Mouse (Mus musculus) bone marrow, adult 2 months (tissue): Measurements from ENCODE around the gene Fktn. TPM values are rescaled to one million over a fixed set of nuclear protein-coding genes. Genes with fewer than 3 reads are reported as not detected.
"Not testable (repeated sequence)": the region's sequence is repeated elsewhere in the genome, so short reads cannot be mapped to it uniquely, and the experiment has no call there.

Experiments used
- H3K27ac ChIP-seq: fragments of 200-500 bp; 2 replicates; pipeline ENCODE4 v1.5.1; 2012; ENCODE audit warnings: low read depth, mild to moderate bottlenecking, control low read depth, inconsistent platforms, low read length; ENCODE audit not compliant: control insufficient read depth, poor library complexity, insufficient read depth
- H3K4me1 ChIP-seq: fragments of 200-500 bp; 2 replicates; pipeline ENCODE4 v1.6.1; 2011; ENCODE audit warnings: low read length; ENCODE audit not compliant: control insufficient read depth, insufficient read depth
- H3K4me3 ChIP-seq: fragments of 200-500 bp; replicated peaks from 2 replicates; pipeline ENCODE3; 2011; ENCODE audit warnings: mild to moderate bottlenecking, low read depth, low read length, control low read depth; ENCODE audit not compliant: control insufficient read depth
- CTCF ChIP-seq: fragments of 200-500 bp; IDR thresholded peaks from 2 replicates; pipeline ENCODE4 v1.5.1; 2011; ENCODE audit warnings: low read length, control low read depth; ENCODE audit not compliant: control insufficient read depth, insufficient read depth
- POLR2A ChIP-seq: fragments of 200-500 bp; IDR thresholded peaks from 2 replicates; pipeline ENCODE4 v1.6.1; 2011; ENCODE audit warnings: low read depth, mild to moderate bottlenecking, control low read depth, low read length, borderline replicate concordance; ENCODE audit not compliant: control insufficient read depth
- WGBS: fragments of 180-500 bp; shearing (Covaris S2); methylation state at CpG from one replicate; pipeline ENCODE4 v1.1.7; 2018; 5-methylcytosine and 5-hydroxymethylcytosine counted together
- polyA plus RNA-seq: library from polyadenylated mRNA; stranded (reverse); fragments of >200 nt; gene quantifications from 2 replicates; pipeline ENCODE4 v1.2.4, GENCODE M21; 2011; ENCODE audit warnings: low replicate concordance; ENCODE audit not compliant: missing spikeins, insufficient read depth, insufficient read length

The Fktn gene
- polyA plus RNA-seq, 1 experiment: 1.7 TPM

DNA sequence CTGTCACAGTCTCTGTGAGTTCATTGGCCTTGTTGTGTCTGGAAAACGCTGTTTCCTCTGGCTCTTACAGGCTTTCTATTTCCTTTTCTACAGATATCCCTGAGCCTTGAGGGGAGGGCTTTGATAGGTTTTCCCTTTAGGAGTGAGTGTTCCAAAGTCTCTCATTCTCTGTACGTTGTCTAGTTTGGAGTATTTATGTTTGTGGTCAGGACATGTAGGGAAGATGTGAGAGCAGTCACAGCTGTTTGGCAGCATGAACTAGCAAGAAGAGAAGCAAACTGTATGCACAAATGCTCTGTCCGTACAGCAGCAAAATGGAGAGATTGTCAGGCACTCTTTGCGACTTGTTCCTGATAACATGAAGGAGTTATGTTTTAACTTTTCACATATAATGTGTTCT is 3.7 kb downstream of the Fktn start:
- TF ChIP-seq POLR2A (no peak), CTCF (no peak)
- 73% methylated on average over 4 of the region's 4 CpGs for WGBS

DNA sequence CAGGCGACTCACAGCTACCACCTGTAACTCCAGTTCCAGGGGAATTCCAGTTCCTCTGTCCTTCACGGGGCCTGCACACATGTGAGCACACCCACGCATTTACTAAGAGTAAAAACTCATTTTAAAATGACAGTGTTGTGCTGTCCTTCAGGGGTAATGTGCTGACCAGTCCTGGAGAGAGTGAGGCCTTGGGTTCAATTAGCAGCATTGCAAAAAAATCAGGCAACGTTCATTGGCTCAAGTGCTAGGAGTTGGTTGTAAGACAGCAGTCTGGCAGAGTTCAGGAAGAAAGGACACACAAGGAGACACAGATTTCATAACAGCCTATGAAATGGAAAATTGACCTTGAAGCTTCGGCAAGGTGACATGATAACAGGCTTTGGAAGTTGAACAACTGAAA is 4.5 kb downstream of the Fktn start:
- H3K4me3 ChIP-seq: no peak overlapping the region
- no peaks in the 10 kb centered on the region for H3K4me1 ChIP-seq
- H3K27ac ChIP-seq: no peak overlapping the region
- no peak for TF ChIP-seq POLR2A
- TF ChIP-seq CTCF: no peak
- 68% methylated on average over 5 of the region's 5 CpGs for WGBS

More for the DNA sequence above, 3.7 kb downstream of the Fktn start:
- Histone ChIP-seq H3K4me3 (no peak overlapping the region), H3K27ac (no peak overlapping the region), H3K4me1 (no peaks in the 10 kb centered on the region)

DNA sequence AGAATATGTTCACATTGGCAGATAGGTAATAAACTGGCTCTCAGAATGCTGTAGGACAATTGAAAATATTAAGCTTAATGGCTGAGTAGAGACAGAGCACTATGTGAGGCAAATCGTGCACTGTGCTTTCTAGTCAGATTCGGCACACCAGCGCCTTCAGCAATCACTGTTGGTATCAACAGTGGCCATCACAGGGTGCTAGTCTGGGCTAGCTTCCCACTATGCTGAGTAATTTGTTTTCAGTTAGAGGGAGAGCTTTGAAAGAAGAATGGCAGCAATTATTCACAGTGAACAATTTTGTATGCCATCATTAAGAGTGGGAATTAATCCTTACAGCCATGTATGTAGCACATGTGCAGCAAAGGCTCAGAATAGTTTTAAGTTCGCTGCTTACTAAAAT is 8.7 kb downstream of the Fktn start:
- Histone ChIP-seq H3K4me3 (no peak overlapping the region), H3K4me1 (no peaks in the 10 kb centered on the region), H3K27ac (no peak overlapping the region)
- WGBS: 88% methylated on average over 4 of the region's 4 CpGs
- no peak for TF ChIP-seq POLR2A
- no peak for TF ChIP-seq CTCF

DNA sequence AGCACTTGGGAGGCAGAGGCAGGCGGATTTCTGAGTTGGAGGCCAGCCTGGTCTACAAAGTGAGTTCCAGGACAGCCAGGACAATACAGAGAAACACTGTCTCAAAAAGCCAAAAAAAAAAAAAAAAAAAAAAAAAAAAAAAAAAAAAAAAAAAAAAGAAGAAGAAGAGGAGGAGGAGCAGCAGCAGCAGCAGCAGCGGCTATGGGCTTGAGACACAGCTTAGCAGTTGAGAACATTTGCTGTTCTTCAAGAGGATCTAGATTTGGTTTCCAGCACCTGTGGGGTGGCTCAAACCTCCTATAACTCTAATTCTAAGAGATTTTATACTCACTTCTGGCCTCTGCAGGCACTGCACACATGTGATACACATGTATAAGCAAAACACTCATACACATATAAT is 12.3 kb downstream of the Fktn start:
- not testable (repeated sequence) for H3K4me3 ChIP-seq, H3K27ac ChIP-seq, H3K4me1 ChIP-seq
- 77% methylated on average over 2 of the region's 2 CpGs for WGBS

DNA sequence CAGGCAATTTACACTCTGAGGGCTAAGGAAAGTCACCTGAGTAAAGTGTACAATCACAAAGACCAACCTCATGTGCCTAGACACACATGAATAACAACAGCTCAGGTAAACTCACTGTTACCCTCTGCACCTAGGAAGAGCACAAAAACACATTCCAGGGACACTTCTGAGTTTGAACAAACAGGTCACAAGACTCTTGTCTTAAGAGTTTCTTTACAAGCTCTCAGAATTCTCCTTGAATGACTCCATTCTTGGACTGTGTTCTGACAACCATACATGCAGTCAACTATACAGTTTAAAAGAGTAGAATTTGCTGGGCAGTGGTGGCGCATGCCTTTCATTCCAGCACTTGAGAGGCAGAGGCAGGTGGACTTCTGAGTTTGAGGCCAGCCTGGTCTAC is 14.3 kb downstream of the Fktn start:
- WGBS: 92% methylated on average over 1 of the region's 1 CpGs

DNA sequence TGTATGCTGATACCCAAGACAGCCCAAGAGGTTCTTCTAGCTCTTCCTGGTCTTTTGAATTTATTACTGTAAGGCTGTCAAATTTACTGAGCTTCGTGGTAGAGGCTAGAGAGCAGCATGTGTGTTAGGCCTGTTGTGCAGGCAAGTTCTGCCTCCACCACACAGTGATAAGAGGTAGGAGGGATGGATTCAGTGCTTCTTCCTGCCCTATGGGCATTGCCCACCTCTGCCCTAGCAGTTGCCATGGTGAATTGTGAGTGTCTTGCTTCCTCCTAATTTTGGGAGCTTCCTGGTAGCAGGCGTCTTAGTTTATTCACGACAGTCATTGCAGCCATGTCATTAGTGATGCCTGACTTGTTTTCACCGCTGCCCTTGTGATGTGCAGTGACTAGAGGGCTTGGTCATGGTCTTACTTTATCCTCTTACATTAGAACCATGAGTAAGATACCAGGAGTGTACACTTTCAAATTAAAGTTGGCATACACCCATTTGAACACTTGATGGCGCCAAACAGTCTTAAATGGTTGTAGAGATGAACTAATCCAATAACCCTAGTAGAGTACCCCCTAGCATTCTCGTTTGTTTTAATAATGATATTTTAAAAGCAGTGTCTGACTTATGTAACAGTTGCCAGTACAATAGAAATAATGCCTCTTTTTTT is 25.3 kb downstream of the Fktn start:
- WGBS: 43% methylated on average over 6 of the region's 6 CpGs
- TF ChIP-seq CTCF (0 out of 2 replicates have a peak, but pooled peaks have one; percentile 4), POLR2A (no peak)
- no peak overlapping the region for H3K27ac ChIP-seq
- no peaks in the 10 kb centered on the region for H3K4me1 ChIP-seq
- no peak overlapping the region for H3K4me3 ChIP-seq

More for the DNA sequence above, 14.3 kb downstream of the Fktn start:
- H3K4me1 ChIP-seq: no peaks in the 10 kb centered on the region
- no peak for TF ChIP-seq CTCF
- TF ChIP-seq POLR2A: no peak
- H3K27ac ChIP-seq: no peak overlapping the region
- no peak overlapping the region for H3K4me3 ChIP-seq

DNA sequence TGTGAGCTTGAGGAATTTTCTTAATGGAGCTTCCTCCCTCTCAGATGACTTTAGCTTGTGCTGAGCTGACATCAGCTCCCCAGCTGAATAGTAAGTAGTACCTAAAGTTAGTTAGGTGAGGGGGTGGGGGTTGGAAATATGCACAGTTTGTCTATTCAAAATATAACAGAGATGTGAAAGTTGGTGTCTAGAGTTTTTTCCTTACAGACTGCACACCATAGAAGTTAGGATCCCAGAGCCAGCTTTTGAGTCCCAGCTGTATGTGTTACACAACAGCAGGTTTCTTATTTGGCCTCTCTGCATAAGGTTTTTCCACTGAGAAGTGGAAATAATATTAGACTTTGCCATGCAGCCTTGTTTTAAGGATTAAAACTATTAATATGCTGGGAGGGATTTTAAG is 36.0 kb downstream of the Fktn start:
- TF ChIP-seq CTCF: no peak
- no peak for TF ChIP-seq POLR2A
- no peak overlapping the region for H3K27ac ChIP-seq
- H3K4me3 ChIP-seq: no peak overlapping the region
- H3K4me1 ChIP-seq: no peaks in the 10 kb centered on the region

DNA sequence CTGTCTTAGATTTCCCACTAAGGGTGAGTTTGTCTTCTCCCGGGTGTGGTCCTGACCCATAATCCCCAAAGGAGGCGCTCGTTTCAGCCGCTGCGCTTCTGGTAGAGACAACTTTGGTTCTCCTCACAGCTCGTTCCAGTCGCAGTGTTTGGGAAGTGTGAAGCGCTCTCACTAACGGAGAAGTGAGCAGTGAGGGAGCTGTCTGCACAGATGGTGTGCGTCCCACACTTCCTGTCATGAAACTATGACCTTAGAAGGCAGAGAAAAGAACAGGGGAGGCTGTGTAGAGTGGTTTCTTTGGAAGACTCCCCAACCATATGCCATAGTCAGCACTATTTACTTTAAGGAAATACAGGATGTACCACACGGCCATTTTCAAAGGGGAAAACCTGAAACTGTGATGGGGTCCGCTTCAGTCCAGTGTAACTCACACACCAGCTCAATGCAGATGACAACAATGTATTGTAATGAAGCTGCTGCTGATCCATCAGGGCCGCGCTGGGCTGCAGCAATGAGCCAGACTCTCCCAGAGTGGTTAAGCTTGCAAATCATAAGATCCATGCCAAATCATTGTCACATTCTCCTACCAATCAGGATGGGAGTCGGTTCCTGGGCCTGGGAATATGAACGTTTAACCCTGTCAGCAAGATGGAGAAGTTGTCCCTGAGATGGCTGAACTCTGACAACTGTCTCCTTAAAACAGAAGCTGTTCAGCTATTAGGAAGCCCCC is 36.8 kb downstream of the Fktn start:
- no peak for TF ChIP-seq POLR2A
- no peak overlapping the region for H3K4me3 ChIP-seq
- H3K4me1 ChIP-seq: no peaks in the 10 kb centered on the region

DNA sequence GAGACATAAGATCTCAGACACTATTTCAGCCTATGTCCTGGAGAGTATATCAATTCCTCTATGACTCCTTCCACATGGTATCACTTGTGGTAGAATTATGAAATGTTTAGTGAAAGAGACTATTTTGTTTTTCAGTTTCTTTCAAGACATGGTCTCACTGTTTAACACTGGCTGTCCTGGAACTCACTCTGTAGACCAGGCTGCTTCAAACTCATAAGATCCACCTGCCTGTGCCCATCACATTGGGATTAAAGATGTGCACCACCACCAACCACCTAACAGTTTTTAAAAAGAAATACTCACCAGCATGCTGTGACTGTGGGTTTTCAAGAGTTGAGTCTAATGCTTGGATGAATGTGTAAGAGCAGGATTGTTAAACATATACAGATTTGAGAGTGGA is 43.2 kb downstream of the Fktn start:
- TF ChIP-seq POLR2A (no peak), CTCF (no peak)
- H3K4me3 ChIP-seq: no peak overlapping the region

More for the DNA sequence above, 36.8 kb downstream of the Fktn start:
- no peak overlapping the region for H3K27ac ChIP-seq
- 87% methylated on average over 16 of the region's 16 CpGs for WGBS

More for the DNA sequence above, 43.2 kb downstream of the Fktn start:
- Histone ChIP-seq H3K27ac (no peak overlapping the region), H3K4me1 (no peaks in the 10 kb centered on the region)
